In the genomic region with DNA sequence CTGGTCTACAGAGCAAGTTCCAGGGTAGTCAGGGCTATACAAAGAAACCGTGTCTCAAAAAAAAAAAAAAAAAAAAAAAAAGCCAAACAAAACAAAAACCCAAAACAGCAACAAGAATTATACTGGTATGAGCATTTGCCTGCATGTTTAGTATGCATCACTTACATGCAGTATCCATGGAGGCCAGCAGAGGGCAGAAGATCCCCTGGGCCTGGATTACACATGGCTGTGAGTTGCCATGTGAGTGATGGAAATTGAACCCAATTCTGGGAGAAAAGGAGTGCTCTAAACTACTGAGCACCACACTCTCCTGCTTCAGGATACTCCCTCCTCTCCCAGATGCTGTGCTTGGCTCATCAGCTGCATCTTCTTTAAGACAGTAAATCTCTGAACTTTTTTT, we compare ENCODE assay signal across 9 mouse cellular contexts. TPM values are rescaled to one million over a fixed set of nuclear protein-coding genes. Genes with fewer than 3 reads are reported as not detected.
DNase-seq lines count a peak whose midpoint lies in the region; ATAC-seq and TF ChIP-seq lines count a peak whose summit lies in the region.
"Had no signal": no experiment of that assay in that cellular context is flagged by ENCODE, and none has a peak within 500 bp of the region (broad histone marks: within the 10 kb centered on the region; RNA-seq: fewer than 3 reads in every experiment).

No protein-coding gene starts in this region.

- peak; percentile 35 to 63 for DNase-seq in frontal cortex, postnatal 10 days (ENCODE audit: low spot score in 2 of 2)
- DNase-seq in CH12.LX (ENCODE audit: extremely low read depth) = peak; percentile 85
- DNase-seq in c-Kit-positive CD71-negative TER-119-negative erythroid progenitor cells, embryonic 14.5 days (ENCODE audit: low read depth) = peak; percentile 57
- peak; percentile 68 for DNase-seq in gastrocnemius, adult 2 months
- peak; percentile 52 to 75 for DNase-seq in layer of hippocampus, adult 8-10 months (ENCODE audit: low spot score in 2 of 2)
- peak; percentile 75 for DNase-seq in splenic B cell, adult 2 months (ENCODE audit: low read depth, low spot score)

- no peaks in the 10 kb centered on the region for H3K27me3 ChIP-seq in CH12.LX (replicated peaks)
- no peaks in the 10 kb centered on the region for H3K27me3 ChIP-seq in splenic B cell, adult 2 months (ENCODE audit: control insufficient read depth, insufficient read depth, low read length, poor library complexity, severe bottlenecking)
- H3K27me3 ChIP-seq: lung, embryonic 15.5 days had no signal

- peaks cover 9% of the 10 kb centered on the region for H3K79me2 ChIP-seq in CH12.LX (replicated peaks; ENCODE audit: control insufficient read depth, extremely low read depth, insufficient read depth, poor library complexity, severe bottlenecking)

- no peak overlapping the region for H3K27ac ChIP-seq in CH12.LX (ENCODE audit: insufficient read depth, low read depth)
- H3K27ac ChIP-seq in gastrocnemius, adult 2 months = no peak overlapping the region
- H3K27ac ChIP-seq: lung, embryonic 15.5 days had no signal

- H3K9me3 ChIP-seq in CH12.LX (replicated peaks; ENCODE audit: low read length) = no peaks in the 10 kb centered on the region
- H3K9me3 ChIP-seq: lung, embryonic 15.5 days had no signal

- TF ChIP-seq POLR2A in CH12.LX (IDR thresholded peaks at IDR 0.05; ENCODE audit: low read depth, low read length) = no peak

- in situ Hi-C loops in CH12.LX (cut with MboI; ENCODE audit: low pct_ligation_motif_present, low pct_unique_long_range_greater_than_20kb, low sequenced_read_pairs) = no loop called here

- TF ChIP-seq RAD21 in CH12.LX (IDR thresholded peaks at IDR 0.05; ENCODE audit: low read depth, low read length) = peak; percentile 44

- TF ChIP-seq CTCF in CH12.LX (conservative IDR thresholded peaks at IDR 0.05 in 1 of 2, IDR thresholded peaks at IDR 0.05 in 1 of 2; ENCODE audit: low read depth in 2 of 2, low read length in 2 of 2) = peak; percentile 77 to 95
- peak; percentile 81 for TF ChIP-seq CTCF in gastrocnemius, adult 2 months (IDR thresholded peaks at IDR 0.05)

- no peak overlapping the region for H3K4me3 ChIP-seq in CH12.LX (replicated peaks in 1 of 3; ENCODE audit: low read depth in 2 of 3, low read length in 2 of 3, poor library complexity in 1 of 3)
- H3K4me3 ChIP-seq in gastrocnemius, adult 2 months = no peak overlapping the region
- H3K4me3 ChIP-seq: lung, embryonic 15.5 days had no signal

- peaks cover 0 to 27% of the 10 kb centered on the region in 2 experiments for H3K36me3 ChIP-seq in CH12.LX (replicated peaks in 1 of 2; ENCODE audit: control insufficient read depth in 1 of 2, insufficient read depth in 1 of 2, low read length in 1 of 2)
- H3K36me3 ChIP-seq in splenic B cell, adult 2 months (ENCODE audit: control insufficient read depth, insufficient read depth, low read length, poor library complexity, severe bottlenecking) = no peaks in the 10 kb centered on the region

- dilution Hi-C loops in CH12.LX (cut with MboI; ENCODE audit: extremely low pct_ligation_motif_present, extremely low pct_unique_long_range_greater_than_20kb, low sequenced_read_pairs) = no loop called here

- no peak for ATAC-seq in frontal cortex, adult (ENCODE audit: low TSS enrichment)
- peak; percentile 39; the same call in 1 of the 2 replicates for ATAC-seq in megakaryocyte, adult 5-6 weeks (ENCODE audit: poor library complexity, severe bottlenecking)

- intact Hi-C loops in gastrocnemius, adult 2 months (cut with DNase I) = no loop called here

- no peak overlapping the region for H3K9ac ChIP-seq in CH12.LX (ENCODE audit: insufficient read depth, low read depth)
- H3K9ac ChIP-seq: lung, embryonic 15.5 days had no signal

- H3K4me1 ChIP-seq in CH12.LX (ENCODE audit: control insufficient read depth in 1 of 2, insufficient read depth in 2 of 2) = peaks cover 3 to 17% of the 10 kb centered on the region in 2 experiments

- H3K4me2 ChIP-seq in CH12.LX (ENCODE audit: insufficient read depth, low read depth, poor library complexity, severe bottlenecking) = no peak overlapping the region
- H3K4me2 ChIP-seq: lung, embryonic 15.5 days had no signal

- TF ChIP-seq EP300 in CH12.LX (IDR thresholded peaks at IDR 0.05; ENCODE audit: low read length) = no peak

TF ChIP-seq in CH12.LX, 34 proteins besides CTCF, POLR2A, EP300 and RAD21:
- TF ChIP-seq IRF4 (IDR thresholded peaks at IDR 0.05; ENCODE audit: low read depth, low read length) (0 out of 2 replicates have a peak, but pooled peaks have one; percentile 4), MAX (IDR thresholded peaks at IDR 0.05; ENCODE audit: low read length) (peak; percentile 80), SMC3 (IDR thresholded peaks at IDR 0.05; ENCODE audit: low read depth, low read length) (peak; percentile 61), ELF1 (IDR thresholded peaks at IDR 0.05; ENCODE audit: low read depth, low read length) (no peak), MYC (IDR thresholded peaks at IDR 0.05; ENCODE audit: low read depth, low read length) (peak; percentile 94)

RNA-seq across cellular contexts. Expression of a gene that starts 4.2 kb away (rescaled TPM):
- 15.6 and 15.7 TPM in 2 replicates for total RNA-seq in CH12.LX (2012; rRNA removed)
- 22.7 and 26.4 TPM in 2 replicates for total RNA-seq in CH12.LX (2014; rRNA removed)
- 25.3 and 26.7 TPM in 2 replicates for polyA plus RNA-seq in CH12.LX (2012; ENCODE audit: insufficient read length, low read depth)
- 10 to 100 TPM; 18.9 to 19.4 TPM for total RNA-seq in gastrocnemius, adult 2 months (2021)
- total RNA-seq in layer of hippocampus, adult 8-10 months (2022) = 10 to 100 TPM; 26.4 to 31.9 (median 30.0) TPM
- 14.0 and 14.4 TPM in 2 replicates for total RNA-seq in megakaryocyte, adult 5-6 weeks (2015)
- total RNA-seq in megakaryocyte, adult 5-6 weeks (2017) = 12.3 and 12.7 TPM in 2 replicates

RNA-seq across cellular contexts. Expression of a gene that starts 31.7 kb away (rescaled TPM):
- not detected in 2 replicates for total RNA-seq in CH12.LX (2012; rRNA removed)
- total RNA-seq in CH12.LX (2014; rRNA removed) = not detected in 2 replicates
- polyA plus RNA-seq in CH12.LX (2012; ENCODE audit: insufficient read length, low read depth) = not detected in 2 replicates
- not detected for total RNA-seq in gastrocnemius, adult 2 months (2021)
- 1 to 10 TPM in 3 of 4 experiments, under 1 TPM in 1; 0.99 to 1.7 (median 1.5) TPM for total RNA-seq in layer of hippocampus, adult 8-10 months (2022)
- 0.71 and 0.75 TPM in 2 replicates for total RNA-seq in megakaryocyte, adult 5-6 weeks (2015)
- total RNA-seq in megakaryocyte, adult 5-6 weeks (2017) = 0.81 and 0.88 TPM in 2 replicates

RNA-seq across cellular contexts. Expression of a gene that starts 47.4 kb away (rescaled TPM):
- 49.7 and 64.0 TPM in 2 replicates for total RNA-seq in CH12.LX (2012; rRNA removed)
- 41.5 and 41.8 TPM in 2 replicates for total RNA-seq in CH12.LX (2014; rRNA removed)
- 45.2 and 46.1 TPM in 2 replicates for polyA plus RNA-seq in CH12.LX (2012; ENCODE audit: insufficient read length, low read depth)
- total RNA-seq in gastrocnemius, adult 2 months (2021) = 10 to 100 TPM; 10.0 to 11.5 TPM
- 100 to 1,000 TPM in 3 of 4 experiments, 10 to 100 TPM in 1; 91.2 to 111 (median 105) TPM for total RNA-seq in layer of hippocampus, adult 8-10 months (2022)
- 9.6 and 11.5 TPM in 2 replicates for total RNA-seq in megakaryocyte, adult 5-6 weeks (2015)
- total RNA-seq in megakaryocyte, adult 5-6 weeks (2017) = 27.5 and 30.4 TPM in 2 replicates

RNA-seq across cellular contexts. Expression of a gene that starts 48.3 kb away (rescaled TPM):
- total RNA-seq in CH12.LX (2012; rRNA removed) (not detected in 2 replicates), CH12.LX (2014; rRNA removed) (not detected in 2 replicates)
- not detected in 2 replicates for polyA plus RNA-seq in CH12.LX (2012; ENCODE audit: insufficient read length, low read depth)
- 1 to 10 TPM; 2.3 to 5.7 TPM for total RNA-seq in gastrocnemius, adult 2 months (2021)
- 10 to 100 TPM; 67.5 to 75.8 (median 73.6) TPM for total RNA-seq in layer of hippocampus, adult 8-10 months (2022)
- total RNA-seq in megakaryocyte, adult 5-6 weeks (2015) = 4.8 and 5.7 TPM in 2 replicates
- 2.0 and 2.8 TPM in 2 replicates for total RNA-seq in megakaryocyte, adult 5-6 weeks (2017)

RNA-seq across cellular contexts. Expression of a gene that starts 58.1 kb away (rescaled TPM):
- total RNA-seq in CH12.LX (2012; rRNA removed) (29.6 and 33.0 TPM in 2 replicates), CH12.LX (2014; rRNA removed) (4.9 and 7.1 TPM in 2 replicates)
- polyA plus RNA-seq in CH12.LX (2012; ENCODE audit: insufficient read length, low read depth) = 4.1 and 5.5 TPM in 2 replicates
- 10 to 100 TPM; 11.6 to 17.5 TPM for total RNA-seq in gastrocnemius, adult 2 months (2021)
- 100 to 1,000 TPM; 161 to 198 (median 177) TPM for total RNA-seq in layer of hippocampus, adult 8-10 months (2022)
- 9.8 and 11.8 TPM in 2 replicates for total RNA-seq in megakaryocyte, adult 5-6 weeks (2015)
- 2.4 and 7.6 TPM in 2 replicates for total RNA-seq in megakaryocyte, adult 5-6 weeks (2017)
